Mouse (Mus musculus) erythroblast, embryonic 14.5 days (primary cell): ENCODE measurements around the gene Acp7.

ENCODE experiments used
- GATA1 ChIP-seq: IDR thresholded peaks from 2 replicates; pipeline ENCODE4 v1.6.1; 2012; ENCODE audit warnings: low read length, inconsistent platforms, mixed read lengths
- TAL1 ChIP-seq: IDR thresholded peaks from 3 replicates; pipeline ENCODE4 v1.6.1; 2012; ENCODE audit warnings: low read length, inconsistent platforms, mixed read lengths

DNA sequence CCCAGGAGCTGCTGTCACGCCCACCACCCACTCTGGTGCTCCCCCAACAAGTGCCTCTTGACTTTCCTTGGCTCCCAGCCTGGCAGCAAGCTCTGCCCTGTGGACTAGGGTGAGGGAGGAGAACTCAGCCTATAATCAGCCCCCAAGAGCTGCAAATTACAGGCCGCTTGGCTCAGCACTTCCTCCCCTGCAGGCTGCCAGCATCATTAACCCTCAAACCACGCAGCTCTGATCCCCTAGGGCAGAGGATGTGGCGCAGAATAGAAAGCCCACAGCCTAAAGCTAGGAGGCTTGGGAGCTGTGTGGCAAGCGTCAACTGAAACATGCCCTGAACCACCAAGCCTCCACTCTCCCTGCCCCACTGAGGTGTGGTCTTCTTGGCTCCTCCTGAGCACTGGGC is 65.7 kb downstream of the Acp7 start:
- TF ChIP-seq GATA1 (no peak), TAL1 (no peak)
